Mouse (Mus musculus) liver, embryonic 11.5 days (tissue): ENCODE results near the gene Slc32a1. TPM values are rescaled to one million over a fixed set of nuclear protein-coding genes. Genes with fewer than 3 reads are reported as not detected.

ENCODE experiments used
- ATAC-seq: fragments of 200-750 bp; cut with Nextera tagmentation; replicated peaks from 2 replicates; pipeline ENCODE4 v1.8.0; 2017; ENCODE audit warnings: moderate number of reproducible peaks, mild to moderate bottlenecking, moderate TSS enrichment, moderate library complexity; ENCODE audit not compliant: low FRiP score
- DNase-seq: peaks from one replicate; pipeline ENCODE4 v3.0.0-alpha.2; 2017; ENCODE audit warnings: low spot score
- H3K27ac ChIP-seq: fragments of 300-500 bp; sonication (generic); 2 replicates; pipeline ENCODE4 v1.5.1; 2014; ENCODE audit warnings: mild to moderate bottlenecking, low read depth, low read length, control low read depth
- H3K27me3 ChIP-seq: fragments of 300-500 bp; sonication (generic); replicated peaks from 2 replicates; pipeline ENCODE4 v1.6.1; 2014; ENCODE audit warnings: low read length, mixed read lengths; ENCODE audit not compliant: control insufficient read depth, insufficient read depth
- H3K36me3 ChIP-seq: fragments of 300-500 bp; sonication (generic); 2 replicates; pipeline ENCODE4 v1.6.1; 2014; ENCODE audit warnings: mild to moderate bottlenecking, low read length, moderate library complexity, mixed read lengths; ENCODE audit not compliant: control insufficient read depth, insufficient read depth
- H3K4me1 ChIP-seq: fragments of 300-500 bp; sonication (generic); replicated peaks from 2 replicates; pipeline ENCODE4 v1.6.1; 2014; ENCODE audit warnings: low read length, mixed read lengths; ENCODE audit not compliant: control insufficient read depth, insufficient read depth
- H3K4me2 ChIP-seq: fragments of 300-500 bp; sonication (generic); 2 replicates; pipeline ENCODE4 v1.6.1; 2014; ENCODE audit warnings: mild to moderate bottlenecking, control low read depth, moderate library complexity
- H3K4me3 ChIP-seq: fragments of 300-500 bp; sonication (generic); 2 replicates; pipeline ENCODE4 v1.5.1; 2014; ENCODE audit warnings: low read depth, low read length, control low read depth
- H3K9ac ChIP-seq: fragments of 300-500 bp; sonication (generic); 2 replicates; pipeline ENCODE4 v1.6.1; 2014; ENCODE audit warnings: low read depth, low read length, control low read depth
- H3K9me3 ChIP-seq: fragments of 300-500 bp; sonication (generic); 2 replicates; pipeline ENCODE4 v1.6.1; 2016; ENCODE audit warnings: low read length, inconsistent platforms, mixed read lengths; ENCODE audit not compliant: control insufficient read depth
- WGBS: fragments of 180-500 bp; shearing (Covaris S2); extraction: QIAGEN DNeasy Blood & Tissue Kit; methylation state at CpG from one replicate; pipeline ENCODE4 v1.1.7; 2014; 5-methylcytosine and 5-hydroxymethylcytosine counted together
- polyA plus RNA-seq: library from polyadenylated mRNA; unstranded; fragments of >200 nt; fragmentation: Nextera tagmentation; extraction: Ambion mirVana; gene quantifications from 2 replicates; pipeline ENCODE4 v1.2.1, GENCODE M21; 2014

Gene Slc32a1
- 0.05 and 0.06 TPM in 2 replicates for polyA plus RNA-seq

DNA sequence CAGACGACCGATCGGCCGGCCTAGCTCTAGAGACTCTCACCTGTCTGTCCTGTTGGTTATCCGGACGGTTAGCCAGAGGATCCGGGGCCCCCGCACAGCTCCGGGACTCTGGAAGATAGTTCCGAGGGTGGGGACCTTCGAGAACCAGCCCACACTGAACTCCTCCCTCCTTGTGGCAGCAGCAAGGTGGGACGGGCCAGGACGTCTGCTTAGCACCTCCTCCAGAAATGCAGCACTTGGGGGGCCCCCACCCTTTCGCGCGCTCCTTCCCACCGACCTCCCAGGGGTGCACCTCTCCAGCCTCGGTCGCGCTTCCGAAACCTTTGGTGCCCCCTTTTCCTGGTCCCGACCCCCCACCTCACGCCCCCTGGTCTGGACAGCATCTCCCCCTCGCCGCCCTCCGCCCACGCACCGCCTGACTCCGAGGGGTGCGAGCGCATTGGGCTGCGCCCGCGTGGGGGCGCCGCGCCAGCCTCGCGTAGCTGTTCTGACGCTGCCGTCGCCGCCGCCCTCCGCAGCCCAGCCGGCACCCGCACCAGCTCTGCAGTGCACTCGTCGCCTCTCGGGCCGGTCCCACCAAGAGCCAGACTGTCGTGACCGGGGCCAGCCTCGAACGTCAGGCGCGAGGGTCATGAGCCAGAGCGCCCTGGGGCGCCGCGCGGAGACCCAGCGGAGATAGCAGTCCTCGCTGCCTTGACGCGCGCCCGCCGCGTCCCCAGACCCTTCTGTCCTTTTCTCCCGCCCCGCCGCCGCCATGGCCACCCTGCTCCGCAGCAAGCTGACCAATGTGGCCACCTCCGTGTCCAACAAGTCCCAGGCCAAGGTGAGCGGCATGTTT lies at the start of gene Slc32a1:
Slc32a1 (plus strand) TSS at position 280 of the 838 bp plus-strand sequence.
- no peaks in the 10 kb centered on the region for H3K9me3 ChIP-seq
- H3K36me3 ChIP-seq = no peaks in the 10 kb centered on the region
- peak; percentile 52 for DNase-seq
- peak within 1 kb of the TSS; percentile 5 for H3K4me3 ChIP-seq
- no peak within 1 kb of the TSS for H3K9ac ChIP-seq
- 0 out of 2 replicates have a peak, but pooled peaks have one; percentile 13 for ATAC-seq
- peaks cover 95% of the 10 kb centered on the region for H3K27me3 ChIP-seq
- 3% methylated on average over 76 of the region's 77 CpGs for WGBS
- peak within 1 kb of the TSS; percentile 44 for H3K4me2 ChIP-seq
- H3K27ac ChIP-seq = no peak within 1 kb of the TSS
- H3K4me1 ChIP-seq = peaks cover 18% of the 10 kb centered on the region

DNA sequence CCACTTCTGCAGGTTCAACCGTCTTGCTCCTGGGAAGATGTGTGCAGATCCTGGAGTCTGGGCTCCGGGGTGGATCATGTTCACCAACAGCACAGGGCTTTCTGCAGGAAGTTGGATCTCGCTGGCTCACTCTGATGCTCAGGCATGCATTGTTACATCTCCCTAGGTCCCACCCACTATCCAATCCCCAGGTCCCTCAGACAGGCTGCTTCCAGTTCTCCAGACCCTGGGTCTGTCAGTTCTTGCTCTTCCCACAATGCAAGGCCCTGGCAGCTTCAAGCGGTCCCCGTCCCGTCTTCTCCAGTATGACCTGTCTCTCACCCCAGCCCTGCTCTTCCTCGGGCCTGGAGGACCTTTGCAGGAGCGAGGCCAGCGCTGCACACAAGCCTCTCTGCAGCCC lies 49.8 kb upstream of the Slc32a1 start:
- no peaks in the 10 kb centered on the region; the same call in 1 of the 2 replicates for H3K4me1 ChIP-seq
- WGBS = 21% methylated on average over 9 of the region's 9 CpGs
- H3K9ac ChIP-seq = no peak overlapping the region
- no peaks in the 10 kb centered on the region for H3K36me3 ChIP-seq
- H3K9me3 ChIP-seq = no peaks in the 10 kb centered on the region
- H3K4me2 ChIP-seq = no peak overlapping the region
- H3K27me3 ChIP-seq = peaks cover 20% of the 10 kb centered on the region
- ATAC-seq (no peak), DNase-seq (no peak)
- H3K4me3 ChIP-seq = no peak overlapping the region
- no peak overlapping the region for H3K27ac ChIP-seq

- 0 out of 2 replicates have a peak, but pooled peaks have one; percentile 37 for ATAC-seq
- H3K4me3 ChIP-seq = no peak overlapping the region
- no peaks in the 10 kb centered on the region for H3K4me1 ChIP-seq
- no peak overlapping the region for H3K4me2 ChIP-seq
- no peak overlapping the region for H3K27ac ChIP-seq
- H3K9me3 ChIP-seq = no peaks in the 10 kb centered on the region
- no peak for DNase-seq
- H3K9ac ChIP-seq = no peak overlapping the region
- H3K27me3 ChIP-seq = peaks cover 16% of the 10 kb centered on the region
- WGBS = 19% methylated on average over 3 of the region's 3 CpGs
- no peaks in the 10 kb centered on the region for H3K36me3 ChIP-seq
These were observed 49.0 kb upstream of the Slc32a1 start for GRCm38 (mm10) chr2:158561371-158562144.

DNA sequence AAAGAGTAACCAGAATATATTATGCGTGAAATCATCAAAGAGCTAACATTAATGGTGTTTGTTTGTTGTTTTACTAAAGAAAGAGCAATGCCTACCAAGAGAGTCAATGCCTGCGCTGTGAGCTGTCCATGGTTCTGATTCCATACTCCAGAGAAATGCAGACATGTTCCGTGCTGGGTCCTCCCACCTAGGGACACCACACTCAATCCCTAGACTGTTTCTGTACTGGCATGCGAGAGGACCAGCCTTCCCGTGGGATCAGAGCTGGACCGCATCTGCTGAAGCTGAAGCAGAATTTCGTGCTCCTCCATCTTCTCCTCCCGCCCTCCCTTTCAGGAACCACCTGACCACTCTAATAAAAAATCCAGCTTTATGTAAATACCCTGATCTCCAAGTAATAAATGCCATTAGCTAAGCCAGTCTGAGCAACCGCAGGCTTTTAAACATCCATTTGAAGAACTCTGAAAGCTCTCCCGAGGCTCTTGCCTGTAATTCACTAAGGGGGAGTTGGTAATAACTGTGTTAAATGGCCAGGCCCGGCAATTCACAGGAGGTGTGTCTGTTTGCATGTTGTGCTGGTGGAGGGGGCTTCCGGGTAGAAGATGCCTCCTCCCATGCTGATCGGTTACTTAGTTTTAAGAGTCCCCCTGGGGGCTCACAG lies 40.0 kb upstream of the Slc32a1 start:
- Histone ChIP-seq H3K36me3 (no peaks in the 10 kb centered on the region), H3K4me3 (no peak overlapping the region), H3K27ac (no peak overlapping the region), H3K9ac (no peak overlapping the region), H3K4me1 (no peaks in the 10 kb centered on the region), H3K4me2 (no peak overlapping the region), H3K27me3 (peaks cover 5% of the 10 kb centered on the region; the same call in 1 of the 2 replicates), H3K9me3 (no peaks in the 10 kb centered on the region)
- ATAC-seq (no peak), DNase-seq (peak; percentile 45)
- WGBS = 28% methylated on average over 13 of the region's 13 CpGs

GRCm38 (mm10) chr2:158579979-158580378 lies 30.6 kb upstream of the Slc32a1 start:
- Histone ChIP-seq H3K9ac (no peak overlapping the region), H3K27me3 (no peaks in the 10 kb centered on the region), H3K36me3 (no peaks in the 10 kb centered on the region), H3K4me1 (no peaks in the 10 kb centered on the region), H3K4me2 (no peak overlapping the region), H3K27ac (no peak overlapping the region), H3K9me3 (no peaks in the 10 kb centered on the region), H3K4me3 (no peak overlapping the region)
- no peak for ATAC-seq
- no peak for DNase-seq
- WGBS = 55% methylated on average over 4 of the region's 4 CpGs

DNA sequence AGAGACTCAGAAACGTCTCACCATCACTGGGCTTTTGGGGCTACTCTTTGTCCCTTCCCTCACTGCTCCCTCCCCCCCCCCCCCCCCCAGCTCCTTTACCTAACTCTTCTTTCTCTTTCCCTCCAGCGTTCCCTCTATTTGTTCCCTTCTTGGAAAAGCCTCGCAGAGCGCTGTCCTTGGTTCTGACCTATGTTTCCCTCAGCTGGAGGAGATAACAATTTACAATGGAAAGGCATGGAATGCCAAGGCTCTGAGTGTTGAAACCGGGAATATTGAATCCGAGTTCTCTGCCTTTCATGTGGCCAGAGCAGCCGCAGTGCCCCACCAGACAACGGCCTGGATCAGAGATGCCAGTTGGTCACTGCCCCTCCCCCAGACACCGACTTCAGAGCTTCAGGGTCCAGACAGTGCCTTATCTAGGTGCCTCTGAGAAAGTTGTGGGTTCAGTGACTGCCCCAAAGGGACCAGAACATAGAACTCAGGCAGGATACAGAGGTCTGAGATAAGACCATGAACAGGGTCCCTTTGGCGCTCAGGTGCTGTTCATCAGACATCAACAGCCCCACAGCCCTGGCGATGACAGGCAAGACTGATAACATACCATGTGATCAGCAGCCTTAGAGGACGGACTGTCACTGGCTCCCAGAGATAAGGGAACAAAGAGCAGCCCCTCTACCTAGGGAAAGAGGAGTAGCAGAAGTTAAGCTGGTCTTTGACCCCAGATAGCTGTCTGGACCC lies 25.8 kb upstream of the Slc32a1 start:
- WGBS = 3% methylated on average over 12 of the region's 12 CpGs
- DNase-seq (no peak), ATAC-seq (peak; percentile 92)
- Histone ChIP-seq H3K9me3 (no peaks in the 10 kb centered on the region), H3K4me2 (peak overlapping the region; percentile 26), H3K9ac (no peak overlapping the region), H3K4me1 (no peaks in the 10 kb centered on the region), H3K36me3 (no peaks in the 10 kb centered on the region), H3K27me3 (0 out of 2 replicates have a peak, but pooled peaks cover 2% of the 10 kb centered on the region), H3K4me3 (no peak overlapping the region), H3K27ac (no peak overlapping the region)

DNA sequence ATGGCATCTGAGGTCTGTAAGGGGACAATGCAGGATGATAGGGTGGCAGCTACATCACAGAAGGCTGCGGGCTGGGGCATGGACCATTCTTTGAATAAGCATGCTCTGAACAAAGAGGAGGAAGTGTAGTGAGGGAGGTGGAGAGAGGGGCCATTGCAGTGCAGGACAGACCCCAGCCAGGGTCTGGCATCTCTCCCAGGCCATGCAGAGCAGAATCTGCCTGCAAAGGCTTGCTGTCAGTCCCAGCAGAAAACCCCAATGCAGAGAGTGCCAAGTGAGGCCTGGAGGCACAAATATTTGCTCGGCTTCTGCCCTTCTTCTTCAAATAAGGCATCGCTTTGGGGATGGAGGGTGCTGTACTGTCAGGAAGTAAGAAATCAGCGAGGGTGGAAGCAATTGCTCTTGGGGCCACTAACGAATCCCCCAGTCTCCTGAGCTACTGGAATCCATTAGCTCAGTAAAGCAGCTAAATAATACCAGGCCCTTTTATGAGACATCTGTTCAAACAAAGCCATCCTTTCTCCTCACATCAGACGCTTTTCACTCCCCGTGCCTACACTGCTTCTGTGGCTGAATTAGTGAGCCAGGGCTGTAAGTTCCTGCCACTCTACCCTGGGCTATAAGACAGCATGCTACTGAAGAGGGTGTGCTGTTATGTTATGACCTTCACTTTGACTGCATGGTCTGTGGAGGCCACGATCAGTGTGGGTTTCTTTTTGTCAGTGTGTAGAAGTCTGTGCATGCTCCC lies 21.9 kb upstream of the Slc32a1 start:
- 0 out of 2 replicates have a peak, but pooled peaks cover 2% of the 10 kb centered on the region for H3K27me3 ChIP-seq
- H3K4me3 ChIP-seq = no peak overlapping the region
- DNase-seq (no peak), ATAC-seq (no peak)
- WGBS = 53% methylated on average over 8 of the region's 8 CpGs
- no peaks in the 10 kb centered on the region for H3K4me1 ChIP-seq
- no peak overlapping the region for H3K4me2 ChIP-seq
- no peak overlapping the region for H3K9ac ChIP-seq
- no peaks in the 10 kb centered on the region for H3K36me3 ChIP-seq
- no peak overlapping the region for H3K27ac ChIP-seq
- no peaks in the 10 kb centered on the region for H3K9me3 ChIP-seq
